Mouse (Mus musculus): Measurements from ENCODE around the gene Cmss1.
A peak's percentile ranks its signal among the peaks of the same experiment; 100 is the strongest.

DNA sequence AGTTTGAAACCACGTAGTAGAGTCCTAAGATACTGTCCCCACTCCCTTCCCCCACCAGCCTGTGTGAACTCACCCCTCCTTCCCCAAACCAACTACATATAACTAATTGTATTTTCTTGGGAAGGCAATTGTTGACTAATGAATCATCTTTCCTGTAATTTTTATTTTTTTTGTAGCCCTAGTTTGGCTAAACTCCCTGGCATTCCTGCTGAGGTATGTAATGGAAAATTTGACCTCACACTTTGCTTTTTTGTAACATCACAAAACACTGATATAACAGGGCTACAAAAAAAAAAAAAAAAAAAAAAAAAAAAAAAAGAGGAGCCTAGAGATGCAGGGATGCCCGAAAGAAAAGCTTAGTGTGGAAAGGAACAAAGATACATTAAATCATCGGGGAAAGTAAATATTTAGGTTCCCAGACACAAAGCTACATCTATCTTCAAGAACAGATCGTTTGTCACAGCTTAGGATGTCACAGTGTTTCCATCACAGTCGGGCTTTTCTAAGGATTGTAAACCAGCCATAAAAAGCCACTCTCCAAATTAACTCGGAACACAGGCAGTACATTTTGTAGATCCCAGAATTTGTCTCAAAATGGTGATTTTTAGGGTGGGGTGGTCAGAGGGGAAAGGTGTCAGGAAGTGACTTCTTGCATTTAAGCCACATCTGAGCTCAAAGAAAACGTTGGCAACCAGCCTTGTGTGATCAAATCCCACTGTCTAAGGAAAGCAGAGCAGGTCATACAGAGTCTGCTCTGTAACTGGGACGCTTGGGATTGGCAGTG lies 185.7 kb downstream of the Cmss1 start:
- TF ChIP-seq EP300 (optimal IDR thresholded peaks at IDR 0.05) (peak; percentile 92), CTCF (IDR thresholded peaks at IDR 0.05; ENCODE audit: low read depth) (no peak)

Measured in stomach, postnatal 0 days (tissue).